Mouse (Mus musculus): ENCODE results near the gene Lhx6. TPM values are rescaled to one million over a fixed set of nuclear protein-coding genes. Genes with fewer than 3 reads are reported as not detected.
"Not testable (repeated sequence)": the region's sequence is repeated elsewhere in the genome, so short reads cannot be mapped to it uniquely, and the experiment has no call there.

Gene Lhx6
- polyA plus RNA-seq (2021): 10.7 TPM

GRCm38 (mm10) chr2:36104956-36105741 is at the start of gene Lhx6:
Gene Lhx6 (minus strand): TSS chr2:36105408.
- TF ChIP-seq CTCF (IDR thresholded peaks at IDR 0.05): no peak

GRCm38 (mm10) chr2:36152401-36152800 is 47.2 kb upstream of the Lhx6 start:
- POLR2A ChIA-PET; DNase-seq (ENCODE audit: low read depth, low spot score); in situ Hi-C loops (cut with MboI; ENCODE audit: low pct_unique_long_range_greater_than_20kb); H3K27me3 ChIP-seq; ATAC-seq: not testable (repeated sequence)
- CTCF ChIA-PET: interaction anchor here (1.2 kb wide), 1 partner anchor 18 kb away, joined by 3 read pairs; no protein-coding TSS in a partner anchor

More at GRCm38 (mm10) chr2:36104956-36105741, at the start of gene Lhx6:
- in situ Hi-C loops (cut with MboI; ENCODE audit: low pct_unique_long_range_greater_than_20kb): no loop called here
- DNase-seq (ENCODE audit: low read depth, low spot score) (no peak), ATAC-seq (peak; percentile 33)
- H3K27me3 ChIP-seq: peaks cover 19% of the 10 kb centered on the region
- ChIA-PET CTCF (no interaction called here), POLR2A (interaction anchor here (1.3 kb wide), 1 partner anchor 24 kb away, joined by 4 read pairs; no protein-coding TSS in a partner anchor)

- ATAC-seq (no peak), DNase-seq (ENCODE audit: low read depth, low spot score) (no peak)
- H3K27me3 ChIP-seq: no peaks in the 10 kb centered on the region
- ChIA-PET CTCF (interaction anchor here (4.5 kb wide), 1 partner anchor 9 kb away, joined by 16 read pairs; no protein-coding TSS in a partner anchor), POLR2A (no interaction called here)
- no peak for TF ChIP-seq CTCF (IDR thresholded peaks at IDR 0.05)
- in situ Hi-C loops (cut with MboI; ENCODE audit: low pct_unique_long_range_greater_than_20kb): no loop called here
Measured at GRCm38 (mm10) chr2:36148876-36149365, 43.7 kb upstream of the Lhx6 start.

- in situ Hi-C loops (cut with MboI; ENCODE audit: low pct_unique_long_range_greater_than_20kb): no loop called here
- CTCF ChIA-PET: no interaction called here
- no peak for ATAC-seq
- H3K27me3 ChIP-seq: no peaks in the 10 kb centered on the region
- POLR2A ChIA-PET: no interaction called here
- DNase-seq (ENCODE audit: low read depth, low spot score): no peak
- no peak for TF ChIP-seq CTCF (IDR thresholded peaks at IDR 0.05)
Measured at GRCm38 (mm10) chr2:36139096-36139495, 33.9 kb upstream of the Lhx6 start.

GRCm38 (mm10) chr2:36136300-36136941 is 31.2 kb upstream of the Lhx6 start, which contains the start of the genes Mrrf and Rbm18:
Gene Mrrf (plus strand): TSS chr2:36136389.
Gene Rbm18 (minus strand): TSS chr2:36136773.
- H3K27me3 ChIP-seq: no peaks in the 10 kb centered on the region
- TF ChIP-seq CTCF (IDR thresholded peaks at IDR 0.05): no peak

GRCm38 (mm10) chr2:36135887-36136286 is 30.7 kb upstream of the Lhx6 start:
- POLR2A ChIA-PET: interaction anchor here (1.0 to 1.4 kb wide), 4 partner anchors 9 to 47 kb away, joined by 3 to 5 read pairs (median 3); no protein-coding TSS in a partner anchor
- TF ChIP-seq CTCF (IDR thresholded peaks at IDR 0.05): no peak
- CTCF ChIA-PET: interaction anchor here (1.0 to 1.9 kb wide), 6 partner anchors 16 to 152 kb away, joined by 3 to 5 read pairs (median 4); no protein-coding TSS in a partner anchor

More at GRCm38 (mm10) chr2:36136300-36136941, 31.2 kb upstream of the Lhx6 start, which contains the start of the genes Mrrf and Rbm18:
- ChIA-PET POLR2A (interaction anchor here (1.0 to 1.4 kb wide), 4 partner anchors 8 to 47 kb away, joined by 3 to 5 read pairs (median 3); no protein-coding TSS in a partner anchor), CTCF (interaction anchor here (1.0 to 1.9 kb wide), 6 partner anchors 16 to 152 kb away, joined by 3 to 5 read pairs (median 4); no protein-coding TSS in a partner anchor)
- peak; percentile 58 for DNase-seq (ENCODE audit: low read depth, low spot score)
- in situ Hi-C loops (cut with MboI; ENCODE audit: low pct_unique_long_range_greater_than_20kb): no loop called here
- ATAC-seq: peak; percentile 91

GRCm38 (mm10) chr2:36129051-36129450 is 23.8 kb upstream of the Lhx6 start:
- ChIA-PET POLR2A (interaction anchor here (0.7 to 0.8 kb wide), 2 partner anchors 23 to 52 kb away, joined by 4 to 6 read pairs; partner anchors contain the start of gene Lhx6), CTCF (no interaction called here)
- H3K27me3 ChIP-seq: no peaks in the 10 kb centered on the region
- DNase-seq (ENCODE audit: low read depth, low spot score) (no peak), ATAC-seq (no peak)
- TF ChIP-seq CTCF (IDR thresholded peaks at IDR 0.05): no peak
- in situ Hi-C loops (cut with MboI; ENCODE audit: low pct_unique_long_range_greater_than_20kb): no loop called here

More at GRCm38 (mm10) chr2:36135887-36136286, 30.7 kb upstream of the Lhx6 start:
- ATAC-seq: no peak
- in situ Hi-C loops (cut with MboI; ENCODE audit: low pct_unique_long_range_greater_than_20kb): no loop called here
- DNase-seq (ENCODE audit: low read depth, low spot score): peak; percentile 3
- H3K27me3 ChIP-seq: no peaks in the 10 kb centered on the region

GRCm38 (mm10) chr2:36127973-36128372 is 22.8 kb upstream of the Lhx6 start:
- in situ Hi-C loops (cut with MboI; ENCODE audit: low pct_unique_long_range_greater_than_20kb): no loop called here
- TF ChIP-seq CTCF (IDR thresholded peaks at IDR 0.05): no peak
- DNase-seq (ENCODE audit: low read depth, low spot score): no peak
- no peaks in the 10 kb centered on the region for H3K27me3 ChIP-seq
- POLR2A ChIA-PET: no interaction called here
- ATAC-seq: no peak
- CTCF ChIA-PET: no interaction called here

GRCm38 (mm10) chr2:36126795-36127429 is 21.7 kb upstream of the Lhx6 start:
- ATAC-seq (no peak), DNase-seq (ENCODE audit: low read depth, low spot score) (no peak)
- TF ChIP-seq CTCF (IDR thresholded peaks at IDR 0.05): no peak
- in situ Hi-C loops (cut with MboI; ENCODE audit: low pct_unique_long_range_greater_than_20kb): no loop called here
- ChIA-PET CTCF (no interaction called here), POLR2A (interaction anchor here (0.6 to 0.7 kb wide), 2 partner anchors 9 to 12 kb away, joined by 3 to 4 read pairs; partner anchors contain the start of genes Mrrf and Rbm18)
- no peaks in the 10 kb centered on the region for H3K27me3 ChIP-seq

- no peak for TF ChIP-seq CTCF (IDR thresholded peaks at IDR 0.05)
- CTCF ChIA-PET: interaction anchor here (0.9 to 1.5 kb wide), 2 partner anchors 10 to 13 kb away, joined by 3 to 4 read pairs; no protein-coding TSS in a partner anchor
- no peak for ATAC-seq
- DNase-seq (ENCODE audit: low read depth, low spot score): no peak
- in situ Hi-C loops (cut with MboI; ENCODE audit: low pct_unique_long_range_greater_than_20kb): no loop called here
- POLR2A ChIA-PET: no interaction called here
- peaks cover 4% of the 10 kb centered on the region for H3K27me3 ChIP-seq
Measured at GRCm38 (mm10) chr2:36112632-36113031, 7.4 kb upstream of the Lhx6 start.
